Mouse (Mus musculus) gastrocnemius, adult 8-10 months (tissue): ENCODE measurements around the gene Srrm4. TPM values are rescaled to one million over a fixed set of nuclear protein-coding genes. Genes with fewer than 3 reads are reported as not detected.

ENCODE experiments used
- DNase-seq, 2 experiments: peaks; one replicate each; pipeline ENCODE4 v3.0.0; 2022; ENCODE audit warnings: low spot score in 2 of 2
- total RNA-seq, 4 experiments: library from RNA; stranded (reverse); gene quantifications; 2 replicates each; pipeline ENCODE4 v1.2.4; 2022

Srrm4 gene
- total RNA-seq, result under 1 TPM in 3 of 4 experiments, not detected in 1; 0.25 to 0.75 (median 0.46) TPM

GRCm38 (mm10) chr5:116591346-116592048, at the start of gene Srrm4:
TSS of gene Srrm4 (minus strand) at chr5:116591817.
- no peak for DNase-seq

GRCm38 (mm10) chr5:116592801-116593430, 1.3 kb upstream of the Srrm4 start:
- no peak for DNase-seq

- no peak for DNase-seq
These were observed 608 bp upstream of the Srrm4 start for GRCm38 (mm10) chr5:116592049-116592800.

- no peak for DNase-seq
These were observed 919 bp downstream of the Srrm4 start for GRCm38 (mm10) chr5:116590698-116591097.

- no peak for DNase-seq
These were observed 2.0 kb downstream of the Srrm4 start for GRCm38 (mm10) chr5:116589631-116590030.

- DNase-seq, result no peak
These were observed 2.8 kb downstream of the Srrm4 start for GRCm38 (mm10) chr5:116588836-116589235.

GRCm38 (mm10) chr5:116579533-116579932, 12.1 kb downstream of the Srrm4 start:
- no peak for DNase-seq

- no peak for DNase-seq
These were observed 14.5 kb downstream of the Srrm4 start for GRCm38 (mm10) chr5:116577082-116577481.

GRCm38 (mm10) chr5:116573307-116573706, 18.3 kb downstream of the Srrm4 start:
- DNase-seq, result no peak

- no peak for DNase-seq
These were observed 19.7 kb downstream of the Srrm4 start for GRCm38 (mm10) chr5:116571936-116572335.

- no peak for DNase-seq
These were observed 20.3 kb downstream of the Srrm4 start for GRCm38 (mm10) chr5:116571232-116571861.

- no peak for DNase-seq
These were observed 21.1 kb downstream of the Srrm4 start for GRCm38 (mm10) chr5:116570566-116570965.

- no peak for DNase-seq
These were observed 22.0 kb downstream of the Srrm4 start for GRCm38 (mm10) chr5:116569629-116570028.

GRCm38 (mm10) chr5:116568050-116568449, 23.6 kb downstream of the Srrm4 start:
- no peak for DNase-seq

GRCm38 (mm10) chr5:116567298-116567697, 24.3 kb downstream of the Srrm4 start:
- DNase-seq, result no peak

GRCm38 (mm10) chr5:116566385-116567045, 25.1 kb downstream of the Srrm4 start:
- DNase-seq, result no peak

- DNase-seq, result no peak
These were observed 26.0 kb downstream of the Srrm4 start for GRCm38 (mm10) chr5:116565573-116565972.

GRCm38 (mm10) chr5:116564391-116564790, 27.2 kb downstream of the Srrm4 start:
- DNase-seq, result no peak

GRCm38 (mm10) chr5:116563713-116564112, 27.9 kb downstream of the Srrm4 start:
- DNase-seq, result no peak

- DNase-seq, result no peak
These were observed 32.5 kb downstream of the Srrm4 start for GRCm38 (mm10) chr5:116559091-116559490.

GRCm38 (mm10) chr5:116556614-116557013, 35.0 kb downstream of the Srrm4 start:
- no peak for DNase-seq
